Mouse (Mus musculus) stomach, embryonic 14.5 days (tissue): ENCODE data around the gene Sgcb. TPM values are rescaled to one million over a fixed set of nuclear protein-coding genes. Genes with fewer than 3 reads are reported as not detected.

Source experiments
- ATAC-seq: fragments of 200-750 bp; cut with Nextera tagmentation; 2 replicates; pipeline ENCODE4 v1.8.0; 2017; ENCODE audit warnings: low read depth, moderate TSS enrichment; ENCODE audit not compliant: insufficient number of reproducible peaks, insufficient read depth, low FRiP score
- H3K27ac ChIP-seq: fragments of 300-500 bp; sonication (generic); 2 replicates; pipeline ENCODE4 v1.5.1; 2014; ENCODE audit warnings: mild to moderate bottlenecking, low read length, moderate library complexity, mixed read lengths
- H3K27me3 ChIP-seq: fragments of 300-500 bp; sonication (generic); 2 replicates; pipeline ENCODE4 v1.6.1; 2014; ENCODE audit warnings: low read length, control low read depth, mixed read lengths; ENCODE audit not compliant: control insufficient read depth, insufficient read depth
- H3K36me3 ChIP-seq: fragments of 300-500 bp; sonication (generic); 2 replicates; pipeline ENCODE4 v1.6.1; 2014; ENCODE audit warnings: mild to moderate bottlenecking, control low read depth, low read length, moderate library complexity, mixed read lengths; ENCODE audit not compliant: control insufficient read depth, insufficient read depth
- H3K4me1 ChIP-seq: fragments of 300-500 bp; sonication (generic); 2 replicates; pipeline ENCODE4 v1.6.1; 2014; ENCODE audit warnings: low read length, control low read depth, mixed read lengths; ENCODE audit not compliant: control insufficient read depth, insufficient read depth
- H3K4me2 ChIP-seq: fragments of 300-500 bp; sonication (generic); replicated peaks from 2 replicates; pipeline ENCODE4 v1.6.1; 2014; ENCODE audit warnings: low read depth, low read length, control low read depth
- H3K4me3 ChIP-seq: fragments of 300-500 bp; sonication (generic); 2 replicates; pipeline ENCODE4 v1.5.1; 2014; ENCODE audit warnings: low read depth, low read length, control low read depth
- H3K9ac ChIP-seq: fragments of 300-500 bp; sonication (generic); replicated peaks from 2 replicates; pipeline ENCODE4 v1.6.1; 2014; ENCODE audit warnings: low read depth, mild to moderate bottlenecking, control low read depth, low read length, moderate library complexity, mixed read lengths
- H3K9me3 ChIP-seq: fragments of 300-500 bp; sonication (generic); 2 replicates; pipeline ENCODE4 v1.6.1; 2016; ENCODE audit warnings: low read depth, low read length, control low read depth; ENCODE audit not compliant: control insufficient read depth
- WGBS: fragments of 180-500 bp; shearing (Covaris S2); extraction: QIAGEN DNeasy Blood & Tissue Kit; methylation state at CpG from one replicate; pipeline ENCODE4 v1.1.7; 2014; 5-methylcytosine and 5-hydroxymethylcytosine counted together
- polyA plus RNA-seq: library from polyadenylated mRNA; unstranded; fragments of >200 nt; fragmentation: Nextera tagmentation; extraction: Ambion mirVana; gene quantifications from 2 replicates; pipeline ENCODE4 v1.2.1, GENCODE M21; 2014

The Sgcb gene
- polyA plus RNA-seq, 1 experiment from 2014 or later, result 32.1 TPM

GRCm38 (mm10) chr5:73650365-73650964 lies 2.9 kb upstream of the Sgcb start:
- no peak for ATAC-seq
- WGBS, result under 1% methylated on average over 15 of the region's 15 CpGs
- Histone ChIP-seq H3K27ac (no peak overlapping the region), H3K9ac (peak overlapping the region; percentile 36; the same call in 1 of the 2 replicates), H3K27me3 (peaks cover 34% of the 10 kb centered on the region), H3K9me3 (no peaks in the 10 kb centered on the region), H3K36me3 (no peaks in the 10 kb centered on the region), H3K4me3 (peak overlapping the region; percentile 54), H3K4me1 (peaks cover 12% of the 10 kb centered on the region; the same call in 1 of the 2 replicates), H3K4me2 (peak overlapping the region; percentile 98)

- Histone ChIP-seq H3K9me3 (no peaks in the 10 kb centered on the region), H3K9ac (no peak overlapping the region), H3K4me2 (no peak overlapping the region), H3K4me3 (no peak overlapping the region), H3K27ac (no peak overlapping the region), H3K36me3 (no peaks in the 10 kb centered on the region; the same call in 1 of the 2 replicates), H3K4me1 (0 out of 2 replicates have a peak, but pooled peaks cover 2% of the 10 kb centered on the region), H3K27me3 (no peaks in the 10 kb centered on the region)
- WGBS, result 87% methylated on average over 4 of the region's 4 CpGs
- ATAC-seq, result no peak
These were observed 5.5 kb downstream of the Sgcb start for GRCm38 (mm10) chr5:73642091-73642490.

- Histone ChIP-seq H3K4me1 (no peaks in the 10 kb centered on the region), H3K4me3 (no peak overlapping the region), H3K27ac (no peak overlapping the region), H3K27me3 (no peaks in the 10 kb centered on the region), H3K9ac (no peak overlapping the region), H3K36me3 (no peaks in the 10 kb centered on the region; the same call in 1 of the 2 replicates), H3K9me3 (no peaks in the 10 kb centered on the region), H3K4me2 (no peak overlapping the region)
- no peak for ATAC-seq
- 87% methylated on average over 3 of the region's 3 CpGs for WGBS
These were observed 6.5 kb downstream of the Sgcb start for GRCm38 (mm10) chr5:73641058-73641457.

GRCm38 (mm10) chr5:73637337-73638107 lies 10.1 kb downstream of the Sgcb start:
- WGBS, result 41% methylated on average over 8 of the region's 8 CpGs
- Histone ChIP-seq H3K27ac (no peak overlapping the region), H3K9me3 (peaks cover 7% of the 10 kb centered on the region; the same call in 1 of the 2 replicates)

GRCm38 (mm10) chr5:73633141-73633540 lies 14.4 kb downstream of the Sgcb start:
- Histone ChIP-seq H3K9me3 (peaks cover 7% of the 10 kb centered on the region; the same call in 1 of the 2 replicates), H3K9ac (no peak overlapping the region), H3K36me3 (peaks cover 7% of the 10 kb centered on the region), H3K4me1 (no peaks in the 10 kb centered on the region), H3K27me3 (no peaks in the 10 kb centered on the region), H3K27ac (no peak overlapping the region), H3K4me3 (no peak overlapping the region), H3K4me2 (no peak overlapping the region)
- ATAC-seq, result no peak
- 65% methylated on average over 8 of the region's 8 CpGs for WGBS

More at GRCm38 (mm10) chr5:73637337-73638107, 10.1 kb downstream of the Sgcb start:
- H3K9ac ChIP-seq, result no peak overlapping the region
- ATAC-seq, result 0 out of 2 replicates have a peak, but pooled peaks have one; percentile 28
- H3K4me2 ChIP-seq, result no peak overlapping the region
- peaks cover 7% of the 10 kb centered on the region for H3K36me3 ChIP-seq
- H3K4me1 ChIP-seq, result no peaks in the 10 kb centered on the region
- no peak overlapping the region for H3K4me3 ChIP-seq
- H3K27me3 ChIP-seq, result no peaks in the 10 kb centered on the region

- 73% methylated on average over 8 of the region's 8 CpGs for WGBS
- Histone ChIP-seq H3K27me3 (no peaks in the 10 kb centered on the region), H3K9me3 (peaks cover 7% of the 10 kb centered on the region; the same call in 1 of the 2 replicates), H3K27ac (no peak within 1 kb of the TSS), H3K4me3 (no peak within 1 kb of the TSS), H3K9ac (no peak within 1 kb of the TSS), H3K36me3 (peaks cover 7% of the 10 kb centered on the region), H3K4me2 (no peak within 1 kb of the TSS), H3K4me1 (no peaks in the 10 kb centered on the region)
- no peak for ATAC-seq
These were observed 15.3 kb downstream of the Sgcb start, which contains the start of gene Lrrc66 for GRCm38 (mm10) chr5:73632291-73632690. TSS of gene Lrrc66 (minus strand) at chr5:73632526.

- no peaks in the 10 kb centered on the region for H3K27me3 ChIP-seq
- no peak overlapping the region for H3K4me2 ChIP-seq
- H3K9ac ChIP-seq, result no peak overlapping the region
- peaks cover 7% of the 10 kb centered on the region for H3K36me3 ChIP-seq
- H3K27ac ChIP-seq, result no peak overlapping the region
- 79% methylated on average over 10 of the region's 10 CpGs for WGBS
- H3K4me1 ChIP-seq, result no peaks in the 10 kb centered on the region
- H3K9me3 ChIP-seq, result peaks cover 7% of the 10 kb centered on the region; the same call in 1 of the 2 replicates
- H3K4me3 ChIP-seq, result no peak overlapping the region
- no peak for ATAC-seq
These were observed 16.5 kb downstream of the Sgcb start for GRCm38 (mm10) chr5:73631001-73631558.

- WGBS, result 65% methylated on average over 5 of the region's 5 CpGs
These were observed 17.4 kb downstream of the Sgcb start for GRCm38 (mm10) chr5:73630141-73630540.

More at GRCm38 (mm10) chr5:73630141-73630540, 17.4 kb downstream of the Sgcb start:
- no peak overlapping the region for H3K4me3 ChIP-seq
- H3K9me3 ChIP-seq, result peaks cover 7% of the 10 kb centered on the region; the same call in 1 of the 2 replicates
- H3K27me3 ChIP-seq, result no peaks in the 10 kb centered on the region
- no peak overlapping the region for H3K27ac ChIP-seq
- peaks cover 7% of the 10 kb centered on the region for H3K36me3 ChIP-seq
- H3K4me1 ChIP-seq, result no peaks in the 10 kb centered on the region
- peak; percentile 46; the same call in 1 of the 2 replicates for ATAC-seq
- no peak overlapping the region for H3K4me2 ChIP-seq
- no peak overlapping the region for H3K9ac ChIP-seq
